Mouse (Mus musculus) retina, postnatal 7 days (tissue): Measurements from ENCODE around the gene Suox.
"Not testable (repeated sequence)": the region's sequence is repeated elsewhere in the genome, so short reads cannot be mapped to it uniquely, and the experiment has no call there.

Experiments
- DNase-seq: peaks from one replicate; pipeline ENCODE4 v3.0.0-alpha.2; 2012; ENCODE audit warnings: low read depth, low spot score

Gene Suox

DNA sequence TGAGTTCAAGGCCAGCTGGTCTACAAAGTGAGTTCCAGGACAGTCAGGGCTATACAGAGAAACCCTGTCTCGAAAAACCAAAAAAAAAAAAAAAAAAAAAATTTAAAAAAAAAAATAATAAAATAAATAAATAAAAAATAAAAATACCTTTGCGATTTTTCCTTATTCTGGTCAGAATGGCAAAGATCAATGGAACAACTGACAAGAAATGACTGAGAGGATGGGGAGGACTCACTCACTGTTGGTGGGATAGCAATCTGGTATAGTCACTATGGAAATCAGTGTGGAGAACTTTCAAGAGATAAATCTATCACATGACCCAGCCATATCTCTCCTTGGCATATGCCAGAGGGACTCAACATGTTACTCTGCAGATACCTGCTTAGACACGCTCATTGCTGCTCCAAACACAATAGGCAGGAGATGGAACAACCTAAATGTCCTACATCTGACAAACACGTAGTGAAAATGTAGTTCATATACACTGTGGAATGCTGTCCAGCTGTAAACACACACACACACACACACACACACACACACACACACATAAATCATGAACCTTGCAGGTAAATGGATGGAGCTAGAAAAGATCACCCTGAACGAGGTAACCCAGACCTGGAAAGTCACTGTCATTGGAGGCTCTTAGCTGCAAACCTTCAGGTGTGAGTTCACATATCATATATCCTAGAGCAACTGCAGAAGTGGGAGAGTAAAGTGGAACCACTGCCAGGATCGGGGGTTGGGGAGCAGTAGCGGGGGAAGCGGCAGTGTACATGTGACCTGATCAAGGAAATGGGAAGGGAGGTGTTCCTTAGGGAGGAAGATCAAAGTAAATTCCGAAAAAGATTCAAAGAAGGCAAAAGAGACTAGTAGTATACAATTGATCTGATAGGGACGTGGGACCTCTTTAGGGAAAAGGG is 46.2 kb downstream of the Suox start:
- no peak for DNase-seq

DNA sequence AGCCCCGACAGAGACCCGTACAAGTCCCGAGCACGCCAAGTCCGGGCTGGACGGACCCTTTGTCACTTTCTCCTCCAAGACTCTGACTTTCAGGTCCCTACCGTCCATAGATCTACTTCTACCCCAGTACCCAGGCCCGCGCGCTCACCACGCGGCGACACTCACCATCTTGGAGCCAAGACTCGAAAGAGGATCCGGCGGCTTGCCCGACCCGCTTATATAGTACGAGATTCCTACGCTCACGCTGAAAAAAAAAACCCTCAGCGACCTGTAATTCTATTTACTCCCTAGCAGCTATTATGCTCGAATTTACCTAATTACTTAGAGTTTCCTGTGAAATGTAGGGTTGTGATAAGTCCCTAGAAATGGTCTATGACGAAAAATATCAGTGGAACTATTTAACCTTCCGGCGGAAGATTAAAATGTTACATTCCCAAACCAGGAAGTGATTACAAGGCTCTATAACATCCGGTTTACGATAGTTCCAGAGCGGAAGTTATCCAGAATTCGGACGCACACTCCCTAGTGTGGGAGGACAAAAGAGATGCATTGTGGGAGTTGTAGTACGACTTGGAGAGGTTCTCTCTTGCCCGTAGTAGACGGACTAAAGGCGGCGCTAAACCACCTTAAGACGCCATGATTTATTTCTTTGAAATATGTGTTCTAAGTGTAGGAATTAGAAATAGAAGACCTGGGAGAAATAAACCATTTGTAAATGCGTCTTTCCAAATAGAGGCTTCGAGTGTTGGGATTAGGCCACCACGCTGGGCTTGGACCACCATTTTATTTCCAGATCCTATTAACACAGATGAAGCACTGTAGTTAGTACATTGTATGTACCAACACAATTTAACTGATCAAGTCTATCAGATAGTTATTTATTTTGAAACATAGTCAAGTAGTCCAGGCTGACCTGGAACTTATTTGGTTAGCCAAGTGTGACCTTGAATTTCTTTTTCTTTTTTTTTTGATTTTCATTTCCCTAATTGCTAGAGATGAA is 47.3 kb downstream of the Suox start, which contains the start of gene Rps26:
TSS of gene Rps26 (minus strand) at position 437 of the 1,000 bp plus-strand sequence.
- DNase-seq: peak; percentile 97

DNA sequence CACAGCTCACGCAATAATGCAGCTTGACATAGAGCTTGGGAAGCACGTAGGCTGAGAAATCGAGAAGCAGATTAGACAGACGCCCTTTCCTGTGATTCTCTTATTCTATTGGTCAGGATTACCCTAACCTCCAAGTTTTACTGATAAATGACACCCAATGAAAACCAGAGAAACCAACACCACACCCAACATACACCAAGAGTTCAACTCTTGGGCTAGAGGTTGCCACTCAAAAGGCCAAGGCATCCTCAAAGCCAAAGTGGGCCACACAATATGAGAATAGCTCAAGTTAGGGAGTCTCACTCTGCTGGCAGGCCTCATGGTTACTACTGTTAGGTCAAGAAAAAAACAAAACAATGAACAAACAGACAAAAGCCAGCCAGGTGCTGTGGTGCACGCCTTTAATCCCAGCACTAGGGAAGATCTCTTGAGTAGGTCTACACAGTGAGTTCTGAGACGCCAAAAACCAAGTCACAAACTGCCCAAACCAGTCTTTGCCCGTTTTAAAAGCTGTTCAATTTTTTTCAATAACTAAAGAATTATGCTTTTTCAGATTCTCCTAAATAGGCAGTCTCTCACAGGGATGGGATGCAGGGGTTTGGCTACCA is 48.5 kb downstream of the Suox start:
- DNase-seq: no peak

DNA sequence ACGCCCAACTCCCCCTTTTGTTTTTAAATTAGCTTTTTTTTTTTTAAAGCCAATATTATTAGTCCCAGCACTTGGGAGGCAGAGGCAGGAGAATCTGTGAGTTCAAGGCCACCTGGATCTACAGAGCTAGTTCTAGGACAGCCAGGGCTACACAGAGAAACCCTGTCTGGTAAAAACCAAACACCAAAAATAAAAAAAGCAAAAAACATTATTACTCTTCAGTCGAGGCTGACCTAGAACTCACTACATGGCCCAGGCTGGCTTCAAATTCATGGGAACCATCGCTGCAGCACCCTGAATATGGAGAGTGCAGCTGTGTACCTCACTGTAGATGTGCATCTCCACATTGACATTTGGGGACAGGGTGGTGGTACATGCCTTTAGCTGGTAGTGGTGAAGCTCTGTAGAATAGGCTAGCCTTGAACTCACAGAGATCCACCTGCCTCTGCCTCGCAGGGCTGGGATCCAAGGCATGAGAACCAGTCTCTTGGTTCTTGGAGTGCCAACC is 50.7 kb downstream of the Suox start:
- DNase-seq: not testable (repeated sequence)

- DNase-seq: no peak
Observed at GRCm38 (mm10) chr10:128622702-128623101, 51.2 kb downstream of the Suox start.

- no peak for DNase-seq
Observed at GRCm38 (mm10) chr10:128621986-128622520, 51.8 kb downstream of the Suox start.

- no peak for DNase-seq
Observed at GRCm38 (mm10) chr10:128620241-128620640, 53.6 kb downstream of the Suox start.
